Mouse (Mus musculus) liver, embryonic 12.5 days (tissue): ENCODE results near the gene Atp10b. TPM values are rescaled to one million over a fixed set of nuclear protein-coding genes. Genes with fewer than 3 reads are reported as not detected.

Source experiments
- ATAC-seq: fragments of 200-750 bp; cut with Nextera tagmentation; 2 replicates; pipeline ENCODE4 v1.8.0; 2017; ENCODE audit warnings: moderate number of reproducible peaks, mild to moderate bottlenecking, moderate library complexity
- H3K27ac ChIP-seq: fragments of 300-500 bp; sonication (generic); 2 replicates; pipeline ENCODE4 v1.5.1; 2016; ENCODE audit warnings: mild to moderate bottlenecking
- H3K27me3 ChIP-seq: fragments of 300-500 bp; sonication (generic); replicated peaks from 2 replicates; pipeline ENCODE4 v1.6.1; 2016; ENCODE audit warnings: mild to moderate bottlenecking, moderate library complexity
- H3K36me3 ChIP-seq: fragments of 300-500 bp; sonication (generic); 2 replicates; pipeline ENCODE4 v1.6.1; 2016; ENCODE audit warnings: mild to moderate bottlenecking, moderate library complexity
- H3K4me1 ChIP-seq: fragments of 300-500 bp; sonication (generic); 2 replicates; pipeline ENCODE4 v1.6.1; 2016
- H3K4me2 ChIP-seq: fragments of 300-500 bp; sonication (generic); 2 replicates; pipeline ENCODE4 v1.6.1; 2016; ENCODE audit warnings: mild to moderate bottlenecking, moderate library complexity
- H3K4me3 ChIP-seq: fragments of 300-500 bp; sonication (generic); 2 replicates; pipeline ENCODE4 v1.5.1; 2016; ENCODE audit warnings: mild to moderate bottlenecking, moderate library complexity
- H3K9ac ChIP-seq: fragments of 300-500 bp; sonication (generic); 2 replicates; pipeline ENCODE4 v1.6.1; 2016; ENCODE audit warnings: mild to moderate bottlenecking, moderate library complexity
- H3K9me3 ChIP-seq: fragments of 300-500 bp; sonication (generic); replicated peaks from 2 replicates; pipeline ENCODE4 v1.6.1; 2016; ENCODE audit warnings: mild to moderate bottlenecking, moderate library complexity
- WGBS: fragments of 180-500 bp; shearing (Covaris S2); methylation state at CpG from one replicate; pipeline ENCODE4 v1.1.7; 2016; ENCODE audit not compliant: insufficient replicate concordance; 5-methylcytosine and 5-hydroxymethylcytosine counted together
- polyA plus RNA-seq: library from polyadenylated mRNA; unstranded; fragments of >200 nt; fragmentation: Nextera tagmentation; extraction: Ambion mirVana; gene quantifications from 2 replicates; pipeline ENCODE4 v1.2.1, GENCODE M21; 2016

Gene Atp10b
- polyA plus RNA-seq, 1 experiment from 2014 or later = not detected

DNA sequence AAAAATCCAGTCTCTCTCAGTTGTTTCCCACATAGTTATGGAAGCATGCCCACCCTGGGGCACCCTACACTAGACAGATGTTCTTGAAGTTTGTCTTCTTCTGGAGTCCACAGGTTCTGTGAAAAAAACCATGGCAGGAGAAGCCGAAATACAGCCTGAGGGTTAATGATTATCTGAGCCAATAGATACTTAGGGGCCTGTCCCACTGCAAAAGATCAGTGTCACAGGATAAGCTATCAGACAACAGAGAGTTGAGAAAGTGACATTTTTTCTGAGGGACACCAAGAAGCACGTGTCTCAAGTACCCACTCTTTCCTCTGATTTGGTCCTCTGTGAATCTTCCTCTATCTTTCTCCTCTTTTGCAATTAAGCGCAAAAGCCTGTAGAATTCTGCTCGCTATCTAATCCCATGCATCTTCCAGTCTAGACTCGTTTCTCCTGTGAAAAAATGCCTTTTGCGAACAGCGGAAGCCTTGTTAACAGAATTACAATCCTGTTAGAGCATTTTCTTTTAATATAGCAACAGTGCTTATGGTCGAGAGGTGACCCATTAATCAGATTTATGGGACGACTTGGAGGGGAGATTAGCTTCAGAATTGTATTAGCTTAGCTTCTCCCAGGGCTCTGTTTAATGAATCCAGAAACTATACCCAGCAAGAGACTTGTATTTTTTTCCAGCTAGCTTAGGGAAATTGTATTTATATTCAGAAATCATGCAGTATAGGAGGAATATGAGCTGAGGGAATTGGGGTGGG, 10.7 kb downstream of the Atp10b start:
- Histone ChIP-seq H3K27me3 (no peaks in the 10 kb centered on the region), H3K4me2 (no peak overlapping the region), H3K4me3 (no peak overlapping the region), H3K9ac (no peak overlapping the region), H3K4me1 (no peaks in the 10 kb centered on the region), H3K9me3 (no peaks in the 10 kb centered on the region), H3K27ac (no peak overlapping the region), H3K36me3 (no peaks in the 10 kb centered on the region)
- ATAC-seq = no peak
- 57% methylated on average over 9 of the region's 9 CpGs for WGBS

DNA sequence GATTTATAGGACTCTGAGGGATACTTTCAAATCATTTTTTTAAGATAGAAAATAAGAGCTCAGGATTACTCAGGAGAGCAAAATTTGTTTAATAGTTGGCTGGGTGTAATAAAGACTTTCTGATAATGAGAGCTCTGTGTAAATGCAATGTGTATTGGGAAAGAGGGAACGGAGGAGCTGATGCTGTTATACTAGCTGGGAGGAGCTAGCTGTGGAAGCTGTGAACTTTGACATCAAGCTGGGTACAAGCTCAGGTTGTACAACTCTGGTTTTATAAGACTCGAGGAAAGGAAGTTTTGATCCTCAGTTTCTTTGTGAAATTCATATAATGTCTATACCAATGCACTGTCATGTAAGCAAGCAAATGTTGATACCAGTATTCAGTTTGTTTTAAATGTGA, 20.9 kb downstream of the Atp10b start:
- Histone ChIP-seq H3K9ac (no peak overlapping the region), H3K36me3 (no peaks in the 10 kb centered on the region), H3K9me3 (no peaks in the 10 kb centered on the region), H3K4me2 (no peak overlapping the region), H3K4me1 (no peaks in the 10 kb centered on the region), H3K27ac (no peak overlapping the region), H3K27me3 (no peaks in the 10 kb centered on the region), H3K4me3 (no peak overlapping the region)
- ATAC-seq = no peak
- WGBS = 58% methylated on average over 2 of the region's 2 CpGs

DNA sequence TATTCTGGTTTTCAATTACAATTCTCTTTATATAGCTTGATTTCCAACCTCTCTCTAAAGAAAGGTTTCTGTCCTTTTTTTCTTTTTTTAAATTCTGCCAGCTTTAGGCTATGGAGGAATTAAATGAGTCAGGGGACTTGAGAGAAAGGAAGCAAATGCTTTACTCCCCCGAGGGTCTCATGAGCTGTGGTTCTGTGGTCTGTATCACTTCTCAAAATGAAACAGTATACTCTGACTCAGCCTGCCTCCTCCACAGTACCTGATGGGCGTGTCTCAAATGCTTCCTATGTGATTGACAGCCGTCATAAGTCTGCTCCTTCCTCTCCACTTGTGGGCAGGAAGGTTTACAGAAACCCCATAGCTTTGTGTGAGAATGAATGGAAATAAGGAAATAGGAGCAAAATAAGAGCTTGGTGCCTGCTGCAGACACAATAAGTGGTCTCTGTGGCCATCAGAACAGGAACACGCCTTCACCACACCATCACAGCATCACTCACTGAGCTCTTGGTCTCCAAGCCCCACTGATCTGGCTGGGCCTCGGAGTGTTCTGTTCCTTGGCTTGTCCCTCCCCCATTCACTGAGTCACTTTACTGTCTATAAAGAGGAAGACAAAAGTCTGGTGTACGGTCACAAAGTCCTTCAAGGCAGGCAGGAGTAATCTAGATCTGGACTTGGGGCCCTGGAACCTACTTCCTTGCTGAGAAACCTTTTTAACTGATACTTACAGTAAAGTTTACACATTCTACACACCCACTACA, 24.9 kb downstream of the Atp10b start:
- H3K4me2 ChIP-seq = no peak overlapping the region
- H3K9me3 ChIP-seq = no peaks in the 10 kb centered on the region
- ATAC-seq = no peak
- no peak overlapping the region for H3K27ac ChIP-seq
- 25% methylated on average over 6 of the region's 6 CpGs for WGBS
- no peak overlapping the region for H3K4me3 ChIP-seq
- H3K36me3 ChIP-seq = no peaks in the 10 kb centered on the region
- no peak overlapping the region for H3K9ac ChIP-seq
- H3K27me3 ChIP-seq = no peaks in the 10 kb centered on the region
- no peaks in the 10 kb centered on the region for H3K4me1 ChIP-seq

DNA sequence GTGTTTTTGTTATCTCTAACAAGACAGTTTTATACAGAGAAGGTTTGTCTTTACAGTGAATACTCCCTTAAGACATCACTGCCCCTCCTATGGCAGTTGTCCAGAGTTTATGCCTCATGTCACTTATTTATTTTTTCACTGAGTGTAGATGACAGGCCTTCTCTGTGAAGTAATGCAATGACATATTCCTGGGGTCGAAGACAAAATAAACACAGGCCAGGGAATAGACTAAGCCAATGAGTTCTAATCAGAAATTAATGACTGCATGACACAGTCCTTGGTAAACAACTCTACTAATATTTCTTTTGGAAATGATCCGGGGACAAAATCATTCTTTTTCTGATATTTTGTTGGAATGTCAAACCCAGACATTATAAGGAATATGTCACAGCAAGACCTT, 32.7 kb downstream of the Atp10b start:
- Histone ChIP-seq H3K9me3 (no peaks in the 10 kb centered on the region), H3K27ac (no peak overlapping the region), H3K9ac (no peak overlapping the region), H3K4me2 (no peak overlapping the region), H3K4me3 (no peak overlapping the region), H3K4me1 (no peaks in the 10 kb centered on the region), H3K36me3 (no peaks in the 10 kb centered on the region), H3K27me3 (no peaks in the 10 kb centered on the region)
- 42% methylated on average over 2 of the region's 2 CpGs for WGBS
- no peak for ATAC-seq

DNA sequence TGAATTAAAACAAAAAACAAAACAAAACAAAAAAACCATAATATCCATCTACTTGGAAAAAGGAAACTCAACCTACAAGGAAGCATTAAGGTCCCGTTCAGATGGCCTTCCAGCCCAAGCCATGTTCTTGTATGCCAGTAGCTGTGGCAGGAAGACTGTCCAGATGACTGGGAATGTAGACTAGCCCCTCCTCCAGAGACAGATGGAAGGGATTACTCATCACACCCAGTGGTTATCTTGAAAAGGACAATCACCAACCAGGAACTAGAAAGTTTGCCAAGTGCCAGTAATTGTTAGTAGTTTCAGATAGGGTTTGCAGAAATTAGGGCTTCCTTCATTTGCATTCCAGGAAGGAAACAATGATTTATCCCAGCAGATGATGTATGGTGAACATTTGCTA, 33.1 kb downstream of the Atp10b start:
- no peak overlapping the region for H3K4me3 ChIP-seq
- H3K27ac ChIP-seq = no peak overlapping the region
- H3K4me2 ChIP-seq = no peak overlapping the region
- no peaks in the 10 kb centered on the region for H3K4me1 ChIP-seq
- no peak overlapping the region for H3K9ac ChIP-seq
- H3K36me3 ChIP-seq = no peaks in the 10 kb centered on the region
- 21% methylated on average over 1 of the region's 1 CpGs for WGBS
- no peaks in the 10 kb centered on the region for H3K27me3 ChIP-seq
- H3K9me3 ChIP-seq = no peaks in the 10 kb centered on the region
- ATAC-seq = no peak

DNA sequence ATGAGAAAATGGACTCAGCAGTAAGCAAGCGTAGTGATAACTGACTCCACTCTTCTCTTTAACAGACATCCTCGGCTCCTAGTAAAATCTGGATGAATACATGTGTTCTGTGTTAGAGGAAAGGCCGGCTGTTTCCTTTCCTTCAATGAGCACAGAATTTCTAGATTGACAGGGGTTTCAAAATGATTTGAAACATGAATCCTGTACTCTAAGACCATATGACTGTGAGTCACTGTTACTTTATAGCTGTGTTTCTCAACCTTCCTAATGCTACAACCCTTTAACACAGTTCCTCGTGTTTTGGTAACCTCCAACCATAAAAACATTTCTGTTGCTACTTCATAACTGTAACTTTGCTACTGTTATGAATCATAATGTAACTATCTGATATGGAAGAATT, 33.8 kb downstream of the Atp10b start:
- WGBS = 63% methylated on average over 4 of the region's 4 CpGs
- no peak overlapping the region for H3K4me2 ChIP-seq
- H3K36me3 ChIP-seq = no peaks in the 10 kb centered on the region
- ATAC-seq = no peak
- no peaks in the 10 kb centered on the region for H3K9me3 ChIP-seq
- no peak overlapping the region for H3K9ac ChIP-seq
- H3K27me3 ChIP-seq = no peaks in the 10 kb centered on the region
- H3K27ac ChIP-seq = no peak overlapping the region
- no peak overlapping the region for H3K4me3 ChIP-seq
- no peaks in the 10 kb centered on the region for H3K4me1 ChIP-seq

DNA sequence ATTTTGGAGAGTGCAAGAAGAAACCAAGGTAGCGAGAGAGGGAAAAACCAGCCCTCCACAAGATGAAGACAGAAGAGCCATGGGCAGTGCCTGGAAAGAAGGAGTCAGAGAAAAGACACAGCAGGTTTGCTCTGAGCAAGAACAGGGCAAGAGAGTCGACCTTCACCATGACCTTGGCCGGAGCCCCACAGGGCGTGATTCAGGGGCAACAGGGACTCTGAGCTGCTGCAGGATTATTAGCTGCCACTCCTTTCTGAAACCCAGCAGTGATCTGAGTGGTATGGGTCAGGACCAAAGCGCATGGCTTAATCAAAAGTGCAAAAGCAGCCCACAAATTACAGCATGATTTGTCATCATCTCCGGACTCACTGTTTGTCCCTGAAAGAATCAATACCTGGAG, 36.6 kb downstream of the Atp10b start:
- H3K4me3 ChIP-seq = no peak overlapping the region
- no peak for ATAC-seq
- no peaks in the 10 kb centered on the region for H3K9me3 ChIP-seq
- H3K36me3 ChIP-seq = no peaks in the 10 kb centered on the region
- H3K9ac ChIP-seq = no peak overlapping the region
- 56% methylated on average over 6 of the region's 6 CpGs for WGBS
- H3K4me1 ChIP-seq = no peaks in the 10 kb centered on the region
- no peaks in the 10 kb centered on the region for H3K27me3 ChIP-seq
- H3K27ac ChIP-seq = no peak overlapping the region
- H3K4me2 ChIP-seq = no peak overlapping the region

DNA sequence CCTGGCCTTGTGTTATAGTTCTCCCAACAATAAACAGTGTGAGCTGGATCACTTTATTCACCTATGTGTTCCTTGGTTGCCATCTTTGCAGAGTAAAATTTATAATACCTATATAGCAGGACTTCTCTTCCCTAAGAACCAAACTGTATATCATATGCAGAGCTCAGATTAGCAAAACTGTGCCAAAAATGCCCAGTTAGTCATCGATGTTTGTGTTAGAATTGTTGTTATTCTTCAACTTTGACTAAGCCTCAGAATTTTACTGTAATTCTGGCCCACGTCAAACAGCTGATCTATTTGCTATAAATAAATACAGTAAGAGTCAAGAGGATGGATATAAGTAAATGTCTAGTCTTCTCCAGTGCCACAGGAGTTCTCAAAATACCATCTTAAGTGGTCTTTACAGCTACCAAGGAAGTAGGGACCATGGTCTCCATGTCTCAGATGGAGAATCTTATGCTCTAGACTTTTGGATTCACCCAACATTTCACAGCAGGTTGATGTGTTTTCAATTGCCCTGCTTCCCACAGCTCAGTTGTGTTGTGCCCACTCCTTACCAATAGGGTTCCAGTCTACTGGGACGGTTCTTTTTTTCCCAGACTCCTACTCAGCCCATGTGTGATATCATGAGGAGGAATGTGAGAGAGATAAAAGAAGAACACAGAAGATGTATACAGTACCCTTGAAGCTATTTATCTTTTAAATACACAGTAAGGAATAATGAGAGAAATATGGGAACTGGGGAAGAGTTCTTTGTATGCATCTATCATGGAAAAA, 40.3 kb downstream of the Atp10b start:
- H3K4me1 ChIP-seq = no peaks in the 10 kb centered on the region
- H3K9ac ChIP-seq = no peak overlapping the region
- H3K9me3 ChIP-seq = no peaks in the 10 kb centered on the region
- no peak for ATAC-seq
- H3K36me3 ChIP-seq = no peaks in the 10 kb centered on the region
- WGBS = 68% methylated on average over 3 of the region's 3 CpGs
- H3K4me2 ChIP-seq = no peak overlapping the region
- no peak overlapping the region for H3K27ac ChIP-seq
- no peak overlapping the region for H3K4me3 ChIP-seq
- H3K27me3 ChIP-seq = no peaks in the 10 kb centered on the region

DNA sequence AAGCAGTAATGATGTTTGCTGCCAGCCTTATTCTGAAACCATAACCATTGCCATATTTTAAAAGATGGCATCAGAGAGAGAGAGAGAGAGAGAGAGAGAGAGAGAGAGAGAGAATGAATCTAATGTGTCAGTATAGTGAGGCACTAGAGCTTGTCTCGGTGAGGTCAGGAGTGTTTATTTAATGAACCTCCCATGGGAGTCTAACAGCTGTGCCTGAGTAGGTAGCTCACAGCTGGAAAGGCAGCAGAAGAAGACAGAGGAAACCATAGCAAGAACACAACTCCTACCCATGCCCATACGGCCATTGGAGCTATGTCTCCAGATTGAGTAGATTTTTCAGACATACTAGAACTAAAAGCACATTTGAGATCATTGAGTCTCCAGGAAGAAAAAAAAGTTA, 49.1 kb downstream of the Atp10b start:
- WGBS = 54% methylated on average over 2 of the region's 2 CpGs
- no peak overlapping the region for H3K9ac ChIP-seq
- no peaks in the 10 kb centered on the region for H3K27me3 ChIP-seq
- H3K36me3 ChIP-seq = no peaks in the 10 kb centered on the region
- no peaks in the 10 kb centered on the region for H3K9me3 ChIP-seq
- H3K4me3 ChIP-seq = no peak overlapping the region
- no peaks in the 10 kb centered on the region for H3K4me1 ChIP-seq
- no peak overlapping the region for H3K4me2 ChIP-seq
- ATAC-seq = no peak
- H3K27ac ChIP-seq = no peak overlapping the region

DNA sequence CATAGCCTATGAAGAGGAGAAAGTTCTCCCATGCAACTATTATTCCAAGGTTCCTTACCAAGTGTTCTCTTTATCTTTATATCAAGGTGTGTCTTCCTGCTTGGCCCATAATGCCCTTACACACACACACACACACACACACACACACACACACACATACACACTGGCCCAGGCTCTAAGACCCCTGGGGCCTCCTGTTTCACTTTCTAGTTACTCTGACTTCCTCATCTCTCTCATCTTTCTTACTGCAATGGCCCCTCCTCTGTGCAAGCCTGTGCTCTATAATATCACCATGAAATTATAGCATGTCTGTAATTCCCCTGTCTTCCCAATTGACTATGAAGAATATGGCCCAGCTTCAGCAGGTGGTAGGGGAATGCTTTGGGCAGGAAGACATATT, 49.7 kb downstream of the Atp10b start:
- Histone ChIP-seq H3K9ac (no peak overlapping the region), H3K27ac (no peak overlapping the region), H3K36me3 (no peaks in the 10 kb centered on the region), H3K4me1 (no peaks in the 10 kb centered on the region), H3K4me2 (no peak overlapping the region), H3K9me3 (no peaks in the 10 kb centered on the region), H3K27me3 (no peaks in the 10 kb centered on the region), H3K4me3 (no peak overlapping the region)
- no peak for ATAC-seq

DNA sequence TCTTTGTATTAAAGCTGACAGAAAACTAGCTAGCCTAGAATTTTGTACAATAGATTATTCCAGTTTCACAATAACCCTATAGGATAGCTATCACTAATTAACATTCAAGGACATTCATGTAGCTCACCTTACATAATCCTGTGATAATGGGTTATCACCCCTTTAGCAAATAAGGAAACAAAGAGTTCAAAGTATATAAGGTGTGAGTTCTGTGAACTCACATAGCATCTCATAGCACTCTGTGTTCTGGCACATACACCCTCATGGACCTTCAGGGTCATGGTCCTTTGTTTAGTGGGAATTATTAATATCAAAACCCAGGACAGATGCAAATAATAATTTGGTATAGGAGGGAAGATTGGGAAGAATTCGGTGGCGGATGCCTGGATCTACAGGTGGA, 50.4 kb downstream of the Atp10b start:
- Histone ChIP-seq H3K4me3 (no peak overlapping the region), H3K36me3 (no peaks in the 10 kb centered on the region), H3K27me3 (no peaks in the 10 kb centered on the region), H3K4me1 (no peaks in the 10 kb centered on the region), H3K9me3 (no peaks in the 10 kb centered on the region), H3K4me2 (no peak overlapping the region), H3K9ac (no peak overlapping the region), H3K27ac (no peak overlapping the region)
- ATAC-seq = no peak
- 84% methylated on average over 2 of the region's 2 CpGs for WGBS

DNA sequence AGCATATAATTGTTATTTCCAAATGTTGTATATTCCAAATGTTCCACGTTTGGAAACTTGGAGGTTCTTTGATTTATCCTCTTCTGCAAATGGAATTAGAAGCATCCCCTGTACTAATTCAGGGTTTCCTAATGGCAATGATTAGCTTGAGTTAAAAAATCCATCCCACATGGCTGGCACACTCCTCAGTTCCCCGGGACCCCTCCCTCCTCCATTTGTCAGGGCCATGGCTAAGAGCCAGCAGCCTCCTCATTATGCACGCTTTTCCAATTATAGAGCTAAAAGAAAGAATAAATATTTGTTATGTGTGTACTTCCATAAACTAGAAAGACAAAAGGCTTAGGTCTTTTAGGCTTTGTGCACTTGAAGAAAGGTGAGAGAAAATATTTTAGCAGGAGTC, 53.9 kb downstream of the Atp10b start:
- Histone ChIP-seq H3K9ac (no peak overlapping the region), H3K4me1 (no peaks in the 10 kb centered on the region), H3K27me3 (no peaks in the 10 kb centered on the region), H3K4me3 (no peak overlapping the region), H3K27ac (no peak overlapping the region), H3K4me2 (no peak overlapping the region), H3K36me3 (no peaks in the 10 kb centered on the region), H3K9me3 (no peaks in the 10 kb centered on the region)
- WGBS = 62% methylated on average over 3 of the region's 3 CpGs
- ATAC-seq = no peak
